20 mouse cellular contexts compared by ENCODE assay signal in the genomic region with DNA sequence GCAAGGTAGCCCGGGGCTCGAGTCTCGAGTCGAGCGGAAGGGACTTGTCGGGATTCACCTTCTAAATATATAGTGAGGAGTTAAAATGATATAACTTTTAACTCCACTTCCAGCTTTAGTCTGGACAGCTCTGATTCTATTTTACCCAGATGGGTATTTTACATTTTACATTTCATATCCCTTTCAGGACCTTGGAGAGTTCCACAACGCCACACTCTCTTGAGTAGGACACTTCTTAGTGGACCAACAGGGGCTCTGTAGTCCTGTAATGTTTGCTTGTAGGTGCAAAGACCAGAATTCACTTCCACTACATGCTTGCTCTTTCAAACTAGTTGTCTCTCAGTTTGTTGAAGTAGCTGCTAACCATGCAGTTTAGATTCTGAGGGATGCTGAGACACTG.
DNase-seq lines count a peak whose midpoint lies in the region; ATAC-seq and TF ChIP-seq lines count a peak whose summit lies in the region.
"Had no signal": no experiment of that assay in that cellular context is flagged by ENCODE, and none has a peak within 500 bp of the region (broad histone marks: within the 10 kb centered on the region; RNA-seq: fewer than 3 reads in every experiment).

No protein-coding gene starts in this region.

- no peak for ATAC-seq in kidney, postnatal 0 days (replicated peaks; ENCODE audit: low FRiP score, low read depth)
- ATAC-seq in megakaryocyte-erythroid progenitor cell, adult 5-6 weeks (replicated peaks; ENCODE audit: low FRiP score, low TSS enrichment, poor library complexity, severe bottlenecking) = no peak
- no peak for ATAC-seq in forebrain, embryonic 12.5 days (ENCODE audit: low FRiP score)
- ATAC-seq: forebrain, embryonic 15.5 days had no signal

- no peak overlapping the region for H3K27ac ChIP-seq in kidney, postnatal 0 days
- H3K27ac ChIP-seq in forebrain, embryonic 12.5 days = no peak overlapping the region
- H3K27ac ChIP-seq: forebrain, embryonic 15.5 days; hindbrain, embryonic 10.5 days; liver, embryonic 13.5 days; macrophage; neural tube, embryonic 13.5 days had no signal

- no peaks in the 10 kb centered on the region for H3K4me1 ChIP-seq in kidney, postnatal 0 days (replicated peaks; ENCODE audit: insufficient read depth, low read length)
- no peaks in the 10 kb centered on the region for H3K4me1 ChIP-seq in forebrain, embryonic 12.5 days
- H3K4me1 ChIP-seq: forebrain, embryonic 15.5 days; heart, embryonic 12.5 days; hindbrain, embryonic 10.5 days; liver, embryonic 13.5 days; neural tube, embryonic 13.5 days had no signal

- no peaks in the 10 kb centered on the region for H3K27me3 ChIP-seq in kidney, postnatal 0 days (ENCODE audit: insufficient read depth, low read length)
- no peaks in the 10 kb centered on the region for H3K27me3 ChIP-seq in forebrain, embryonic 12.5 days
- H3K27me3 ChIP-seq: forebrain, embryonic 15.5 days; heart, embryonic 12.5 days; liver, embryonic 13.5 days; neural tube, embryonic 13.5 days had no signal

- no peaks in the 10 kb centered on the region for H3K36me3 ChIP-seq in kidney, postnatal 0 days (ENCODE audit: insufficient read depth, low read length)
- H3K36me3 ChIP-seq in forebrain, embryonic 12.5 days (replicated peaks) = no peaks in the 10 kb centered on the region
- H3K36me3 ChIP-seq: forebrain, embryonic 15.5 days; heart, embryonic 12.5 days; hindbrain, embryonic 10.5 days; liver, embryonic 13.5 days; neural tube, embryonic 13.5 days had no signal

- H3K4me3 ChIP-seq in kidney, postnatal 0 days (replicated peaks; ENCODE audit: low read depth, low read length) = no peak overlapping the region
- H3K4me3 ChIP-seq in forebrain, embryonic 12.5 days (replicated peaks) = no peak overlapping the region
- H3K4me3 ChIP-seq: forebrain, embryonic 15.5 days; heart, embryonic 12.5 days; hindbrain, embryonic 10.5 days; liver, embryonic 13.5 days; neural tube, embryonic 13.5 days had no signal

- H3K4me2 ChIP-seq in kidney, postnatal 0 days (ENCODE audit: low read length) = no peak overlapping the region
- no peak overlapping the region for H3K4me2 ChIP-seq in forebrain, embryonic 12.5 days
- H3K4me2 ChIP-seq: forebrain, embryonic 15.5 days; heart, embryonic 12.5 days; liver, embryonic 13.5 days; neural tube, embryonic 13.5 days had no signal

- peak; percentile 61 for DNase-seq in kidney, postnatal 0 days (ENCODE audit: low spot score)
- DNase-seq in kidney, adult 9 months = no peak
- DNase-seq in ES-CJ7 (ENCODE audit: low read depth, low spot score) = peak; percentile 7
- peak; percentile 20 for DNase-seq in ZHBTc4 (ENCODE audit: low read depth, low spot score)
- DNase-seq in hindlimb bud, embryonic 11.5 days (ENCODE audit: extremely low spot score, low read depth, low spot score) = peak; percentile 42
- DNase-seq: adrenal gland, adult 8-10 months; cerebellum, postnatal 14 days; gastrocnemius, postnatal 14 days; kidney, adult 18-20 months; layer of hippocampus, adult 9-11 months; liver, embryonic 13.5 days; right cerebral cortex, adult 18-20 months; thymus, postnatal 4 days had no signal

- no peak overlapping the region for H3K9ac ChIP-seq in kidney, postnatal 0 days (ENCODE audit: low read depth, low read length)
- H3K9ac ChIP-seq in forebrain, embryonic 12.5 days = no peak overlapping the region
- H3K9ac ChIP-seq: forebrain, embryonic 15.5 days; heart, embryonic 12.5 days; liver, embryonic 13.5 days; neural tube, embryonic 13.5 days had no signal

- no peaks in the 10 kb centered on the region for H3K9me3 ChIP-seq in kidney, postnatal 0 days (replicated peaks; ENCODE audit: low read length)
- H3K9me3 ChIP-seq in forebrain, embryonic 12.5 days = no peaks in the 10 kb centered on the region
- H3K9me3 ChIP-seq: forebrain, embryonic 15.5 days; heart, embryonic 12.5 days; hindbrain, embryonic 10.5 days; neural tube, embryonic 13.5 days had no signal

- 86% methylated on average over 7 of the region's 7 CpGs for WGBS in kidney, postnatal 0 days
- WGBS in forebrain, embryonic 12.5 days = 96% methylated on average over 7 of the region's 7 CpGs

- TF ChIP-seq CTCF in kidney, postnatal 0 days (IDR thresholded peaks at IDR 0.05; ENCODE audit: low read depth) = no peak
